Mouse (Mus musculus) cerebellum, adult 2 months (tissue): ENCODE data around the gene Agpat1.

Source experiments
- CTCF ChIP-seq: fragments of 200-500 bp; IDR thresholded peaks from 2 replicates; pipeline ENCODE4 v1.5.1; 2011; ENCODE audit warnings: low read depth, mild to moderate bottlenecking, control low read depth, low read length, moderate library complexity, borderline replicate concordance; ENCODE audit not compliant: insufficient read depth
- POLR2A ChIP-seq: fragments of 200-500 bp; IDR thresholded peaks from 2 replicates; pipeline ENCODE4 v1.6.1; 2011; ENCODE audit warnings: low read length, control low read depth, borderline replicate concordance; ENCODE audit not compliant: insufficient read depth

DNA sequence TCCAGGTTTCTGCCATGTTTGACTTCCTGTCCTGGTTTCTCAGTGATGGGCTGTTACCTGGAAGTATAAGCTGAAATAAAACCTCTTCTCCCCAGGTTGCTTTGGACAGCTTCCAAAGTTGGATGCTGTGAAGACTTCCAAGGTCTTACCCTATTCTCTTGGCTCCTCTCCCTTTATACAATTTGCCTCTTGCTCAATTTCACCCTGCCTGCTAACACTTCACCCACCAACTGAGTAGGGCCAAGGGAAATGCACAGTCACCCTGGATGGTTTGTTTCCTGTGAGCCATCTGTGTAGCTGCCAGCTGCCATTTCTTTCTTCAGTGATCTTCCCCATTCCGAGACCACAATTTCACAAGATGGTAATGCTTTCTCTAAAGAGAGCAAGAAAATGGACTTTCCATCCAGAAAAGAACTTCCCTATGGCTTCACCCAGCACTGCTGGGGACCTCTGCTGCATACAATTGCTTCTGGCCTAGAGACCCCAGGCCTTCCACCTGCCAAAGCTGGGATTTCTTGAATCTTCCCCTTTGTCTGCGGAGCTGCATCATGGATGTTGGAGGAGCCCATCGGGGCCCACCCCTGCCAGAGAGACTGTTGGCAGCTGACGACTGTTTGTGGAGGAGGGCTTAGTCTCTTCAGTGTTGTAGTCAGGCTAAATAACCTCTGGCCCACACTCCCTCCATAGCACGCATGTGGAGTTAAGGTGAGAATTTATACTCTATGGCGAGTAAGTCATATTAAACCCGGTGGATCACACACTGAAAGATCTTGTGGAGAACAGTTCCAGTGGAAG is 35.6 kb downstream of the Agpat1 start:
- TF ChIP-seq CTCF: no peak
- TF ChIP-seq POLR2A: no peak
